Mouse (Mus musculus) CH12.LX (cell line): ENCODE results near the gene Hspa5.

ENCODE experiments used
- EP300 ChIP-seq: IDR thresholded peaks from 2 replicates; pipeline ENCODE4 v1.6.1; 2011; ENCODE audit warnings: low read length, improper control_type of control experiment
- KAT2A ChIP-seq: IDR thresholded peaks from 2 replicates; pipeline ENCODE4 v1.6.1; 2012; ENCODE audit warnings: low read length, improper control_type of control experiment, inconsistent platforms; ENCODE audit not compliant: insufficient replicate concordance
- TCF12 ChIP-seq: IDR thresholded peaks from 2 replicates; pipeline ENCODE4 v1.6.1; 2014; ENCODE audit warnings: low read depth, mild to moderate bottlenecking, inconsistent platforms, low read length, improper control_type of control experiment

DNA sequence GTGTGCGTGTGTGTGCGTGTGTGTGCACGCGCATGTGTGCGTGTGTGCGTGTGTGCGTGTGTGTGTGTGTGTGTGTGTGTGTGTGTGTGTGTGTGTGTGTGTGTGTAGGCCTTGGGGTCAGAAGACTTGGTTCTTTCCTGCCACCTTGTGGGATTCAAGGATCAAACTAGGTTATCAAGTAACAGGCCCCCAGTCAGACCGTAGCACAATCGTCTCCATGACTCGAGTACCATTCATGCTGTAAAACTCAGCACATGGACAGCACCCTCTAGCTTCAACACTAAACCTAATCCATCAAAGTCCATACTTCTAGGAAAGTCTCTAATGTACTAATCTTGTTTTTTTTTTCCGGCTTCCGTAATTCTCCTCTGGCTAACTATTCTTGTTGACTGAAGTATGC is 7.0 kb upstream of the Hspa5 start:
- no peak for TF ChIP-seq KAT2A
- no peak for TF ChIP-seq EP300
- TF ChIP-seq TCF12: no peak
